Mouse (Mus musculus): ENCODE measurements around the gene Mmp1b. TPM values are rescaled to one million over a fixed set of nuclear protein-coding genes. Genes with fewer than 3 reads are reported as not detected.

Mmp1b gene
- polyA plus RNA-seq (2014; fragmentation: Illumina TruSeq; extraction: RNeasy Lipid Tissue Mini Kit (QIAGEN cat#74804)) = not detected

GRCm38 (mm10) chr9:7387947-7388346 is at the start of gene Mmp1b:
Gene Mmp1b, minus strand, starts transcription at chr9:7388047.

GRCm38 (mm10) chr9:7344107-7344506 is 43.7 kb downstream of the Mmp1b start, which contains the start of gene Mmp12:
Gene Mmp12, plus strand, starts transcription at chr9:7344381.

Other genes starting within 250 kb of the Mmp1b start
- 18.7 TPM for gene Dync2h1, start 203.6 kb downstream of the Mmp1b start, polyA plus RNA-seq (2014; fragmentation: Illumina TruSeq; extraction: RNeasy Lipid Tissue Mini Kit (QIAGEN cat#74804))
- gene Dcun1d5, start 203.5 kb downstream of the Mmp1b start, polyA plus RNA-seq (2014; fragmentation: Illumina TruSeq; extraction: RNeasy Lipid Tissue Mini Kit (QIAGEN cat#74804)) = 180 TPM
- gene Mmp13, start 115.5 kb downstream of the Mmp1b start, polyA plus RNA-seq (2014; fragmentation: Illumina TruSeq; extraction: RNeasy Lipid Tissue Mini Kit (QIAGEN cat#74804)) = 1.0 TPM
- gene Mmp12, start 43.7 kb downstream of the Mmp1b start, polyA plus RNA-seq (2014; fragmentation: Illumina TruSeq; extraction: RNeasy Lipid Tissue Mini Kit (QIAGEN cat#74804)) = 71.6 TPM
- 3.8 TPM for gene Mmp3, start 57.8 kb upstream of the Mmp1b start, polyA plus RNA-seq (2014; fragmentation: Illumina TruSeq; extraction: RNeasy Lipid Tissue Mini Kit (QIAGEN cat#74804))
- gene Mmp10, start 114.3 kb upstream of the Mmp1b start, polyA plus RNA-seq (2014; fragmentation: Illumina TruSeq; extraction: RNeasy Lipid Tissue Mini Kit (QIAGEN cat#74804)) = not detected
- 3.1 TPM for gene Mmp8, start 170.4 kb upstream of the Mmp1b start, polyA plus RNA-seq (2014; fragmentation: Illumina TruSeq; extraction: RNeasy Lipid Tissue Mini Kit (QIAGEN cat#74804))
- gene Mmp27, start 183.3 kb upstream of the Mmp1b start, polyA plus RNA-seq (2014; fragmentation: Illumina TruSeq; extraction: RNeasy Lipid Tissue Mini Kit (QIAGEN cat#74804)) = 1.5 TPM
- not detected for gene Mmp20, start 240.2 kb upstream of the Mmp1b start, polyA plus RNA-seq (2014; fragmentation: Illumina TruSeq; extraction: RNeasy Lipid Tissue Mini Kit (QIAGEN cat#74804))

Data from ovary, adult 10 weeks (tissue).